Mouse (Mus musculus) limb, embryonic 13.5 days (tissue): ENCODE results near the gene Pde4a. TPM values are rescaled to one million over a fixed set of nuclear protein-coding genes. Genes with fewer than 3 reads are reported as not detected.
"Not testable (repeated sequence)": the region's sequence is repeated elsewhere in the genome, so short reads cannot be mapped to it uniquely, and the experiment has no call there.

Experiments
- ATAC-seq: fragments of 200-750 bp; cut with Nextera tagmentation; 2 replicates; pipeline ENCODE4 v1.8.0; 2017; ENCODE audit warnings: low read depth, moderate number of reproducible peaks, moderate TSS enrichment; ENCODE audit not compliant: low FRiP score
- H3K27ac ChIP-seq: fragments of 300-500 bp; sonication (generic); 2 replicates; pipeline ENCODE4 v1.5.1; 2015; ENCODE audit warnings: inconsistent platforms, mild to moderate bottlenecking, moderate library complexity
- H3K27me3 ChIP-seq: fragments of 300-500 bp; sonication (generic); 2 replicates; pipeline ENCODE4 v1.6.1; 2015; ENCODE audit warnings: mild to moderate bottlenecking, inconsistent platforms
- H3K36me3 ChIP-seq: fragments of 300-500 bp; sonication (generic); 2 replicates; pipeline ENCODE4 v1.6.1; 2015; ENCODE audit warnings: inconsistent platforms, mild to moderate bottlenecking, moderate library complexity
- H3K4me1 ChIP-seq: fragments of 300-500 bp; sonication (generic); 2 replicates; pipeline ENCODE4 v1.6.1; 2015; ENCODE audit warnings: inconsistent platforms
- H3K4me2 ChIP-seq: fragments of 300-500 bp; sonication (generic); replicated peaks from 2 replicates; pipeline ENCODE4 v1.6.1; 2015; ENCODE audit warnings: inconsistent platforms, mild to moderate bottlenecking, moderate library complexity
- H3K4me3 ChIP-seq: fragments of 300-500 bp; sonication (generic); 2 replicates; pipeline ENCODE4 v1.5.1; 2015; ENCODE audit warnings: moderate library complexity, mild to moderate bottlenecking, inconsistent platforms
- H3K9ac ChIP-seq: fragments of 300-500 bp; sonication (generic); 2 replicates; pipeline ENCODE4 v1.6.1; 2015; ENCODE audit warnings: mild to moderate bottlenecking, inconsistent platforms
- H3K9me3 ChIP-seq: fragments of 300-500 bp; sonication (generic); 2 replicates; pipeline ENCODE4 v1.6.1; 2016; ENCODE audit warnings: inconsistent platforms
- WGBS: fragments of 180-500 bp; shearing (Covaris S2); methylation state at CpG from one replicate; pipeline ENCODE4 v1.1.7; 2015; 5-methylcytosine and 5-hydroxymethylcytosine counted together
- polyA plus RNA-seq: library from polyadenylated mRNA; unstranded; fragments of >200 nt; fragmentation: Nextera tagmentation; extraction: Ambion mirVana; gene quantifications from 2 replicates; pipeline ENCODE4 v1.2.1, GENCODE M21; 2015

Gene Pde4a
- polyA plus RNA-seq, 1 experiment from 2014 or later, result 6.1 TPM

- Histone ChIP-seq H3K4me2 (no peak overlapping the region), H3K36me3 (no peaks in the 10 kb centered on the region), H3K9me3 (no peaks in the 10 kb centered on the region), H3K27ac (no peak overlapping the region), H3K4me3 (no peak overlapping the region), H3K27me3 (no peaks in the 10 kb centered on the region), H3K9ac (no peak overlapping the region), H3K4me1 (peaks cover 24% of the 10 kb centered on the region)
- no peak for ATAC-seq
- WGBS, result 83% methylated on average over 3 of the region's 3 CpGs
Measured at GRCm38 (mm10) chr9:21193786-21194185, 28.3 kb downstream of the Pde4a start.

- no peak overlapping the region for H3K4me2 ChIP-seq
- WGBS, result 85% methylated on average over 4 of the region's 4 CpGs
- H3K36me3 ChIP-seq, result no peaks in the 10 kb centered on the region
- no peak overlapping the region for H3K4me3 ChIP-seq
- H3K4me1 ChIP-seq, result peaks cover 24% of the 10 kb centered on the region
- no peak overlapping the region for H3K27ac ChIP-seq
- no peaks in the 10 kb centered on the region for H3K9me3 ChIP-seq
- ATAC-seq, result no peak
- no peaks in the 10 kb centered on the region for H3K27me3 ChIP-seq
- H3K9ac ChIP-seq, result no peak overlapping the region
Measured at GRCm38 (mm10) chr9:21194787-21195493, 29.4 kb downstream of the Pde4a start.

- not testable (repeated sequence) for ATAC-seq, H3K4me3 ChIP-seq, H3K27me3 ChIP-seq, H3K9me3 ChIP-seq, H3K9ac ChIP-seq, H3K27ac ChIP-seq, H3K36me3 ChIP-seq
- Histone ChIP-seq H3K4me2 (peak overlapping the region; percentile 66), H3K4me1 (peaks cover 24% of the 10 kb centered on the region)
- WGBS, result 60% methylated on average over 7 of the region's 7 CpGs
Measured at GRCm38 (mm10) chr9:21195736-21196505, 30.4 kb downstream of the Pde4a start.

DNA sequence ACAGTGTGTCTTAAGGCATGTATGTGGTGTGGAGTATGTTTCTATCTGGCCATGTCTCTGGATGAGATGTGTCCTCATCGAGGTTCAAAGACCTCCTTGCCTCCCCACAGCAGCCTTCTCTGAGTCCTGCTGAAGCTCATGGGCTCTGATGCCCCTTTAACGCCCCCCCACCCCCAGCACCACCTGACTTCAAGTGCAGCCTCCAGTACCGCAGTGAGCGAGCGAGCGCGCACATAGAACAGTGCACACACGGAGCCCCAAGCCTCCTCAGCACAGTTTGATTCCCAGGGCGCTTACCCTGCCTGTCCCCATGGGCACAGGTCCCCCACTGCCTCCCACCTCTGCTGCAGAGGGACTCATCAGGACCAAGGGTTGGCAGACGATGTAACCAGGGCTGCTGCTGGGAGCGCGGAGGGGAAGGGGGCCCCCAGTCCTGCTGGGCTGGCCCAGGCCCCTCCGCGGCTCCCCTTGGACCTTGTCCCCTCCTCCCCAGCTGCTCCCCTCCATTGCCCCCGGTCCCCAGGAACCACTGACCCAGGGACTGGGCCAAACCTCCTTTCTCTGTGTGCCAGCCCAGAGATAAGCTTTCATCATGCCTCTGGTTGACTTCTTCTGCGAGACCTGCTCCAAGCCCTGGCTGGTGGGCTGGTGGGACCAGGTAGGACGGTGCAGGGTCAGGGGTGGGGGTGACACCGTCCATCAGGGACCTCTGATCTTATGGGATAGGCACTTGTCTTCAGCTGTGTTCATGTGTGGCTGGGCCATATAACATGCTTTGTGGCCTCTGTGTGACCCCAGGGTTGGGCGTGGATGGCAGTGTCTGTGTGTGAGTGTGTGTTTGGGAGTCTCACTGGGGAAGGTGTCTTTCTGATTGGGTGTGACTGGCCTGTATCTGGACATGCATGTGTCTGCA lies 31.3 kb downstream of the Pde4a start:
- Histone ChIP-seq H3K4me1 (peaks cover 24% of the 10 kb centered on the region), H3K9me3 (no peaks in the 10 kb centered on the region), H3K4me2 (peak overlapping the region; percentile 66), H3K27ac (no peak overlapping the region), H3K4me3 (peak overlapping the region; percentile 43), H3K27me3 (no peaks in the 10 kb centered on the region), H3K9ac (peak overlapping the region; percentile 67), H3K36me3 (no peaks in the 10 kb centered on the region)
- ATAC-seq, result peak; percentile 73
- WGBS, result 31% methylated on average over 19 of the region's 19 CpGs

GRCm38 (mm10) chr9:21197981-21198380 lies 32.5 kb downstream of the Pde4a start:
- 24% methylated on average over 4 of the region's 4 CpGs for WGBS
- Histone ChIP-seq H3K36me3 (no peaks in the 10 kb centered on the region), H3K9me3 (no peaks in the 10 kb centered on the region), H3K27ac (no peak overlapping the region), H3K27me3 (no peaks in the 10 kb centered on the region), H3K4me2 (peak overlapping the region; percentile 66), H3K9ac (no peak overlapping the region), H3K4me1 (peaks cover 24% of the 10 kb centered on the region), H3K4me3 (peak overlapping the region; percentile 43; the same call in 1 of the 2 replicates)
- ATAC-seq, result peak; percentile 52; the same call in 1 of the 2 replicates

DNA sequence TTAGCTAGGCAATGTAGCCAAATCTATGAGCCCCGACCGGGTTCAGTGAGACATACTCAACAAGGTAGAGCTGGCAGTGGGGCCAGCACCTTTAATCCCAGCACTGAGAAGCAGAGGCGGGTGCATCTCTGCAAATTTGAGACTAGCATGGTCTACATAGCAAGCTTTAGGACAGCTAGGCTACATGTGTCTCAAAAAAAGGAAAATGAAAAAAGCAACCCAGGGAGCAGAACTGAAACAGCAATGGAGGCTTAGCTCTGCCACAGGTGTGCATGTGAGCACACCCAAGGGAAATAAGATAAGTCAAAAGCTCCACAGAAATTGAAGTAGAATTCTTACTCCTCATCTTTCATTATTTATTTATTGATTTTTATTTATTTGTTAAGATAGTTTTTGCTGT lies 33.4 kb downstream of the Pde4a start:
- no peak for ATAC-seq
- 84% methylated on average over 3 of the region's 3 CpGs for WGBS

DNA sequence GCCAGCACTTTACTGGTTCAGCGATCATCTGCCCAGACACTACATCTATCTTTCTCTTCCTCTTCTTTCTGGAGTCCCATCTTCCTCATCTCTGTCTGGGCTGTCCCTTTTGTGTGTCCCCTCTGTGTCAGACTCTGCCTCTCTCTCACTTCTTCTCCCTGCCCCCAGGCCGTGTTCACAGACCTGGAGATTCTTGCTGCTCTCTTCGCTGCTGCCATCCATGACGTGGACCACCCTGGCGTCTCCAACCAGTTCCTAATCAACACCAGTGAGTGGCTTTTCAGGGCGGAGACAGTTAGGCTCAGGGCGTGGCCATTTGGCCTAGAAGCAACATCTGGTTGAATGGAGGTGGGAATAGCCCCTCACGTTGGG lies 38.6 kb downstream of the Pde4a start:
- peaks cover 13% of the 10 kb centered on the region; the same call in 1 of the 2 replicates for H3K4me1 ChIP-seq
- H3K36me3 ChIP-seq, result no peaks in the 10 kb centered on the region
- H3K27ac ChIP-seq, result no peak overlapping the region
- no peak overlapping the region for H3K9ac ChIP-seq
- peak overlapping the region; percentile 61 for H3K4me2 ChIP-seq
- H3K27me3 ChIP-seq, result no peaks in the 10 kb centered on the region
- no peak for ATAC-seq
- H3K4me3 ChIP-seq, result 0 out of 2 replicates have a peak overlapping the region, but pooled peaks have one; percentile 48
- no peaks in the 10 kb centered on the region for H3K9me3 ChIP-seq
- 21% methylated on average over 8 of the region's 8 CpGs for WGBS

More for the DNA sequence above, 33.4 kb downstream of the Pde4a start:
- Histone ChIP-seq H3K27ac (no peak overlapping the region), H3K9ac (no peak overlapping the region), H3K27me3 (no peaks in the 10 kb centered on the region), H3K9me3 (no peaks in the 10 kb centered on the region), H3K4me1 (peaks cover 24% of the 10 kb centered on the region), H3K4me2 (no peak overlapping the region), H3K36me3 (no peaks in the 10 kb centered on the region), H3K4me3 (no peak overlapping the region)

DNA sequence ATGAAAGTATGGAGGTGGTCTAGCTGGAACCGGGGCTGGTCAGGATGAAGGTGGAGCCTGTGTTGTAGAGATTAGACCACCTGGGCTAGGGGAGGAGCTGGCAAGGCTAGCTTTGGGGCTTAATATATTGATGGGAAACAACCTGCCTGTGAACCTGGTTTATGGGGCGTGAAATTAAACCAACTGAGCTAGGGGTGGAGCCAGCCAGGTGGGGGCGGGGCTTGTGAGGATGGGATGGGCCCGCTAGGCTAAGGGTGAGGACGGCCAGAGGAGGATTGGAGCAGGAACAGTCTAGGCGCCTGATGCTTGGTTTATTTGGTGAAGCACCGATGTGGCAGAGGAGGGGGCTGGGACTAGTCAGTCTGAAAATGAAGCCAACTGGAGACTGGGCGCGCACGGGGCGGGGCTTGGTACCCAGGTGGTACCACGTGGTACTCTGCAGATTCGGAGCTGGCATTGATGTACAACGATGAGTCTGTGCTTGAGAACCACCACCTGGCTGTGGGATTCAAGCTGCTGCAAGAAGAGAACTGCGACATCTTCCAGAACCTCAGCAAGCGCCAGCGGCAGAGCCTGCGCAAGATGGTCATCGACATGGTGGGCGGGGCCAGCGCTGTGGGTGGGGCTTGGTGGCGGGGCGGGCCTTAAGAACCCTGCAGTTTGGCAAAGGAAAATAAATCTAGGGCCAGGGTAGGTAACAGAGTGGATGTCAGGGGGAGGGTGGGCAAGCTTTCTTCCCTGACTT lies 39.2 kb downstream of the Pde4a start:
- 2% methylated on average over 23 of the region's 23 CpGs for WGBS
- H3K27ac ChIP-seq, result no peak overlapping the region
- no peaks in the 10 kb centered on the region for H3K36me3 ChIP-seq
- peaks cover 13% of the 10 kb centered on the region; the same call in 1 of the 2 replicates for H3K4me1 ChIP-seq
- H3K9me3 ChIP-seq, result no peaks in the 10 kb centered on the region
- H3K4me3 ChIP-seq, result peak overlapping the region; percentile 48
- peak; percentile 58 for ATAC-seq
- peak overlapping the region; percentile 61 for H3K4me2 ChIP-seq
- no peaks in the 10 kb centered on the region for H3K27me3 ChIP-seq
- H3K9ac ChIP-seq, result peak overlapping the region; percentile 45

- Histone ChIP-seq H3K36me3 (no peaks in the 10 kb centered on the region), H3K4me3 (no peak overlapping the region), H3K9me3 (no peaks in the 10 kb centered on the region), H3K9ac (no peak overlapping the region), H3K4me1 (peaks cover 13% of the 10 kb centered on the region; the same call in 1 of the 2 replicates), H3K4me2 (no peak overlapping the region), H3K27ac (no peak overlapping the region), H3K27me3 (no peaks in the 10 kb centered on the region)
- no peak for ATAC-seq
- 89% methylated on average over 6 of the region's 6 CpGs for WGBS
Measured at GRCm38 (mm10) chr9:21206848-21207247, 41.3 kb downstream of the Pde4a start.

- no peak overlapping the region for H3K27ac ChIP-seq
- no peak overlapping the region for H3K4me3 ChIP-seq
- no peak for ATAC-seq
- no peaks in the 10 kb centered on the region for H3K9me3 ChIP-seq
- H3K4me1 ChIP-seq, result peaks cover 13% of the 10 kb centered on the region; the same call in 1 of the 2 replicates
- WGBS, result 73% methylated on average over 2 of the region's 2 CpGs
- no peak overlapping the region for H3K4me2 ChIP-seq
- no peaks in the 10 kb centered on the region for H3K36me3 ChIP-seq
- no peaks in the 10 kb centered on the region for H3K27me3 ChIP-seq
- no peak overlapping the region for H3K9ac ChIP-seq
Measured at GRCm38 (mm10) chr9:21208626-21209025, 43.1 kb downstream of the Pde4a start.

DNA sequence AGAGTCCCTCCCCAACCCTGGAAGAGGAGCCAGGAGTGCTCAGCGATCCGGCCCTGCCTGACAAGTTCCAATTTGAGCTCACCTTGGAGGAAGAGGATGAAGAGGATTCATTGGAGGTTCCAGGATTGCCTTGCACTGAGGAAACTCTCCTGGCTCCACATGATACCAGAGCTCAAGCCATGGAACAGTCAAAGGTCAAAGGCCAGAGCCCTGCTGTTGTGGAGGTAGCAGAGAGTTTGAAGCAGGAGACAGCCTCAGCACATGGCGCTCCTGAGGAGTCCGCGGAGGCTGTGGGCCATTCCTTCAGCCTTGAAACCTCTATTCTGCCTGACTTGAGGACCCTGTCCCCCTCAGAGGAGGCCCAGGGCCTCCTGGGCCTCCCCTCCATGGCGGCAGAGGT lies 45.3 kb downstream of the Pde4a start:
- H3K4me1 ChIP-seq, result no peaks in the 10 kb centered on the region
- H3K27ac ChIP-seq, result no peak overlapping the region
- no peak overlapping the region for H3K9ac ChIP-seq
- 72% methylated on average over 6 of the region's 6 CpGs for WGBS
- ATAC-seq, result no peak
- H3K9me3 ChIP-seq, result no peaks in the 10 kb centered on the region
- no peak overlapping the region for H3K4me2 ChIP-seq
- no peaks in the 10 kb centered on the region for H3K27me3 ChIP-seq
- H3K4me3 ChIP-seq, result no peak overlapping the region
- H3K36me3 ChIP-seq, result no peaks in the 10 kb centered on the region
